Mouse (Mus musculus) kidney, embryonic 14.5 days (tissue): Measurements from ENCODE around the gene Vmn1r213. TPM values are rescaled to one million over a fixed set of nuclear protein-coding genes. Genes with fewer than 3 reads are reported as not detected.

Experiments used
- polyA plus RNA-seq: library from polyadenylated mRNA; unstranded; fragments of >200 nt; fragmentation: Nextera tagmentation; extraction: Ambion mirVana; gene quantifications from 2 replicates; pipeline ENCODE4 v1.2.1, GENCODE M21; 2014

The Vmn1r213 gene
- polyA plus RNA-seq, 1 experiment from 2014 or later = not detected

Other genes with a start within 250 kb of the Vmn1r213 start
- gene Vmn1r208, start 230.3 kb upstream of the Vmn1r213 start, polyA plus RNA-seq = not detected in 2 replicates
- not detected in 2 replicates for gene Vmn1r209, start 198.0 kb upstream of the Vmn1r213 start, polyA plus RNA-seq
- not detected in 2 replicates for gene Vmn1r210, start 176.3 kb upstream of the Vmn1r213 start, polyA plus RNA-seq
- not detected in 2 replicates for gene Vmn1r211, start 150.1 kb upstream of the Vmn1r213 start, polyA plus RNA-seq
- not detected in 2 replicates for gene Vmn1r212, start 123.5 kb upstream of the Vmn1r213 start, polyA plus RNA-seq
- gene Vmn1r214, start 22.8 kb downstream of the Vmn1r213 start, polyA plus RNA-seq = not detected in 2 replicates
- gene Vmn1r215, start 60.4 kb downstream of the Vmn1r213 start, polyA plus RNA-seq = not detected in 2 replicates
- gene Vmn1r217, start 110.6 kb downstream of the Vmn1r213 start, polyA plus RNA-seq = not detected in 2 replicates
- not detected in 2 replicates for gene Vmn1r218, start 125.5 kb downstream of the Vmn1r213 start, polyA plus RNA-seq
- 0.03 TPM in 1 of 2 replicates, not detected in the other for gene Vmn1r219, start 151.7 kb downstream of the Vmn1r213 start, polyA plus RNA-seq
- not detected in 2 replicates for gene Vmn1r220, start 180.3 kb downstream of the Vmn1r213 start, polyA plus RNA-seq
- not detected in 2 replicates for gene Vmn1r221, start 206.5 kb downstream of the Vmn1r213 start, polyA plus RNA-seq
- gene Vmn1r222, start 228.3 kb downstream of the Vmn1r213 start, polyA plus RNA-seq = not detected in 2 replicates
- not detected in 2 replicates for gene Vmn1r223, start 239.5 kb downstream of the Vmn1r213 start, polyA plus RNA-seq